Mouse (Mus musculus) hindbrain, postnatal 0 days (tissue): ENCODE data around the gene Unc5a. TPM values are rescaled to one million over a fixed set of nuclear protein-coding genes. Genes with fewer than 3 reads are reported as not detected.

Experiments used
- ATAC-seq: fragments of 200-750 bp; cut with Nextera tagmentation; 2 replicates; pipeline ENCODE4 v1.8.0; 2017; ENCODE audit warnings: mild to moderate bottlenecking, moderate TSS enrichment, moderate library complexity
- DNase-seq: peaks from one replicate; pipeline ENCODE4 v3.0.0-alpha.2; 2015; ENCODE audit warnings: low spot score
- H3K27ac ChIP-seq: fragments of 300-500 bp; sonication (generic); 2 replicates; pipeline ENCODE4 v1.5.1; 2014; ENCODE audit warnings: mild to moderate bottlenecking
- H3K27me3 ChIP-seq: fragments of 300-500 bp; sonication (generic); 2 replicates; pipeline ENCODE4 v1.6.1; 2014; ENCODE audit warnings: low read length, mixed read lengths; ENCODE audit not compliant: insufficient read depth
- H3K36me3 ChIP-seq: fragments of 300-500 bp; sonication (generic); 2 replicates; pipeline ENCODE4 v1.6.1; 2014; ENCODE audit warnings: low read length, mixed read lengths; ENCODE audit not compliant: insufficient read depth
- H3K4me1 ChIP-seq: fragments of 300-500 bp; sonication (generic); 2 replicates; pipeline ENCODE4 v1.6.1; 2014; ENCODE audit warnings: antibody characterized with exemption, low read length, mixed read lengths; ENCODE audit not compliant: insufficient read depth
- H3K4me2 ChIP-seq: fragments of 300-500 bp; sonication (generic); 2 replicates; pipeline ENCODE4 v1.6.1; 2014; ENCODE audit warnings: low read depth, mild to moderate bottlenecking, low read length, moderate library complexity, mixed read lengths
- H3K4me3 ChIP-seq: fragments of 300-500 bp; sonication (generic); 2 replicates; pipeline ENCODE4 v1.5.1; 2014; ENCODE audit warnings: low read length
- H3K9ac ChIP-seq: fragments of 300-500 bp; sonication (generic); replicated peaks from 2 replicates; pipeline ENCODE4 v1.6.1; 2014; ENCODE audit warnings: mild to moderate bottlenecking, low read length, moderate library complexity, mixed read lengths
- H3K9me3 ChIP-seq: fragments of 300-500 bp; sonication (generic); 2 replicates; pipeline ENCODE4 v1.6.1; 2016; ENCODE audit warnings: low read length, mixed read lengths
- CTCF ChIP-seq: IDR thresholded peaks from 2 replicates; pipeline ENCODE4 v1.5.1; 2016; ENCODE audit warnings: antibody characterized with exemption, control low read depth, low read depth
- WGBS: fragments of 180-500 bp; shearing (Covaris S2); extraction: QIAGEN DNeasy Blood & Tissue Kit; methylation state at CpG from one replicate; pipeline ENCODE4 v1.1.7; 2014; 5-methylcytosine and 5-hydroxymethylcytosine counted together
- polyA plus RNA-seq: library from polyadenylated mRNA; unstranded; fragments of >200 nt; fragmentation: Nextera tagmentation; extraction: Ambion mirVana; gene quantifications from 2 replicates; pipeline ENCODE4 v1.2.1, GENCODE M21; 2015
- total RNA-seq: library from RNA; depleted of rRNA; stranded (reverse); fragments of >200 nt; gene quantifications from 2 replicates; pipeline ENCODE4 v1.2.3, GENCODE M21; 2014

Gene Unc5a
- total and polyA plus RNA-seq, 2 experiments from 2014 or later: 11.7 to 49.9 TPM

- no peak overlapping the region for H3K27ac ChIP-seq
- no peaks in the 10 kb centered on the region for H3K36me3 ChIP-seq
- no peak overlapping the region for H3K9ac ChIP-seq
- peaks cover 25% of the 10 kb centered on the region for H3K4me1 ChIP-seq
- ATAC-seq: no peak
- no peaks in the 10 kb centered on the region for H3K27me3 ChIP-seq
- peak; percentile 50 for DNase-seq
- no peaks in the 10 kb centered on the region for H3K9me3 ChIP-seq
- WGBS: 88% methylated on average over 6 of the region's 6 CpGs
- H3K4me2 ChIP-seq: no peak overlapping the region
- peak; percentile 61 for TF ChIP-seq CTCF
- H3K4me3 ChIP-seq: no peak overlapping the region
Observed at GRCm38 (mm10) chr13:54965256-54965655, 16.0 kb downstream of the Unc5a start.

- DNase-seq (no peak), ATAC-seq (0 out of 2 replicates have a peak, but pooled peaks have one; percentile 13)
- Histone ChIP-seq H3K4me3 (no peak overlapping the region), H3K4me2 (no peak overlapping the region), H3K27ac (peak overlapping the region; percentile 36; the same call in 1 of the 2 replicates), H3K36me3 (no peaks in the 10 kb centered on the region), H3K27me3 (peaks cover 4% of the 10 kb centered on the region; the same call in 1 of the 2 replicates), H3K9me3 (no peaks in the 10 kb centered on the region), H3K4me1 (peaks cover 25% of the 10 kb centered on the region), H3K9ac (0 out of 2 replicates have a peak overlapping the region, but pooled peaks have one; percentile 17)
- TF ChIP-seq CTCF: no peak
- 24% methylated on average over 11 of the region's 11 CpGs for WGBS
Observed at GRCm38 (mm10) chr13:54967501-54967900, 18.3 kb downstream of the Unc5a start.

- no peak overlapping the region for H3K4me3 ChIP-seq
- H3K36me3 ChIP-seq: no peaks in the 10 kb centered on the region
- ATAC-seq (no peak), DNase-seq (peak; percentile 56)
- peaks cover 25% of the 10 kb centered on the region for H3K4me1 ChIP-seq
- TF ChIP-seq CTCF: no peak
- H3K9me3 ChIP-seq: no peaks in the 10 kb centered on the region
- 45% methylated on average over 5 of the region's 5 CpGs for WGBS
- H3K27ac ChIP-seq: peak overlapping the region; percentile 11; the same call in 1 of the 2 replicates
- no peak overlapping the region for H3K4me2 ChIP-seq
- H3K27me3 ChIP-seq: peaks cover 4% of the 10 kb centered on the region; the same call in 1 of the 2 replicates
- no peak overlapping the region; the same call in 1 of the 2 replicates for H3K9ac ChIP-seq
Observed at GRCm38 (mm10) chr13:54968636-54969035, 19.4 kb downstream of the Unc5a start.

- no peak for ATAC-seq
- WGBS: 36% methylated on average over 9 of the region's 9 CpGs
Observed at GRCm38 (mm10) chr13:54969513-54969912, 20.3 kb downstream of the Unc5a start.

GRCm38 (mm10) chr13:54970521-54971247, 21.5 kb downstream of the Unc5a start:
- H3K4me1 ChIP-seq: peaks cover 25% of the 10 kb centered on the region

More at GRCm38 (mm10) chr13:54969513-54969912, 20.3 kb downstream of the Unc5a start:
- no peak for DNase-seq
- Histone ChIP-seq H3K36me3 (no peaks in the 10 kb centered on the region), H3K4me1 (peaks cover 25% of the 10 kb centered on the region), H3K9ac (no peak overlapping the region), H3K4me2 (no peak overlapping the region), H3K9me3 (no peaks in the 10 kb centered on the region), H3K27me3 (peaks cover 4% of the 10 kb centered on the region; the same call in 1 of the 2 replicates), H3K27ac (no peak overlapping the region), H3K4me3 (no peak overlapping the region)
- TF ChIP-seq CTCF: no peak

GRCm38 (mm10) chr13:54975546-54975945, 26.3 kb downstream of the Unc5a start:
- Histone ChIP-seq H3K4me2 (no peak overlapping the region), H3K36me3 (no peaks in the 10 kb centered on the region), H3K27me3 (peaks cover 4% of the 10 kb centered on the region), H3K9me3 (no peaks in the 10 kb centered on the region), H3K4me1 (peaks cover 32% of the 10 kb centered on the region), H3K27ac (no peak overlapping the region), H3K9ac (no peak overlapping the region), H3K4me3 (no peak overlapping the region)
- no peak for TF ChIP-seq CTCF
- ATAC-seq (no peak), DNase-seq (no peak)
- WGBS: 31% methylated on average over 3 of the region's 3 CpGs

More at GRCm38 (mm10) chr13:54970521-54971247, 21.5 kb downstream of the Unc5a start:
- peaks cover 4% of the 10 kb centered on the region; the same call in 1 of the 2 replicates for H3K27me3 ChIP-seq
- no peaks in the 10 kb centered on the region for H3K36me3 ChIP-seq
- TF ChIP-seq CTCF: no peak
- no peak overlapping the region for H3K4me2 ChIP-seq
- no peak overlapping the region for H3K9ac ChIP-seq
- no peak overlapping the region for H3K27ac ChIP-seq
- WGBS: 45% methylated on average over 14 of the region's 14 CpGs
- H3K4me3 ChIP-seq: no peak overlapping the region
- peak; percentile 36 for DNase-seq
- H3K9me3 ChIP-seq: no peaks in the 10 kb centered on the region
- no peak for ATAC-seq

- H3K4me2 ChIP-seq: no peak overlapping the region
- no peak overlapping the region for H3K9ac ChIP-seq
- H3K4me1 ChIP-seq: peaks cover 41% of the 10 kb centered on the region
- no peaks in the 10 kb centered on the region for H3K9me3 ChIP-seq
- peak overlapping the region; percentile 45 for H3K27ac ChIP-seq
- DNase-seq (no peak), ATAC-seq (no peak)
- 27% methylated on average over 8 of the region's 8 CpGs for WGBS
- no peaks in the 10 kb centered on the region for H3K36me3 ChIP-seq
- no peak for TF ChIP-seq CTCF
- no peak overlapping the region for H3K4me3 ChIP-seq
- no peaks in the 10 kb centered on the region; the same call in 1 of the 2 replicates for H3K27me3 ChIP-seq
Observed at GRCm38 (mm10) chr13:54978804-54979203, 29.6 kb downstream of the Unc5a start.
